Mouse (Mus musculus) hindbrain, embryonic 15.5 days (tissue): Measurements from ENCODE around the gene Rnf152. TPM values are rescaled to one million over a fixed set of nuclear protein-coding genes. Genes with fewer than 3 reads are reported as not detected.

Experiments used
- ATAC-seq: fragments of 200-750 bp; cut with Nextera tagmentation; 2 replicates; pipeline ENCODE4 v1.8.0; 2017; ENCODE audit warnings: low read depth, moderate number of reproducible peaks, moderate TSS enrichment; ENCODE audit not compliant: low FRiP score
- H3K27ac ChIP-seq: fragments of 300-500 bp; sonication (generic); replicated peaks from 2 replicates; pipeline ENCODE4 v1.5.1; 2015; ENCODE audit warnings: mild to moderate bottlenecking, inconsistent platforms
- H3K27me3 ChIP-seq: fragments of 300-500 bp; sonication (generic); 2 replicates; pipeline ENCODE4 v1.6.1; 2015; ENCODE audit warnings: control low read depth, inconsistent platforms
- H3K36me3 ChIP-seq: fragments of 300-500 bp; sonication (generic); 2 replicates; pipeline ENCODE4 v1.6.1; 2015; ENCODE audit warnings: control low read depth, inconsistent platforms
- H3K4me1 ChIP-seq: fragments of 300-500 bp; sonication (generic); replicated peaks from 2 replicates; pipeline ENCODE4 v1.6.1; 2015; ENCODE audit warnings: control low read depth, inconsistent platforms
- H3K4me2 ChIP-seq: fragments of 300-500 bp; sonication (generic); 2 replicates; pipeline ENCODE4 v1.6.1; 2015; ENCODE audit warnings: moderate library complexity, mild to moderate bottlenecking, inconsistent platforms
- H3K4me3 ChIP-seq: fragments of 300-500 bp; sonication (generic); 2 replicates; pipeline ENCODE4 v1.5.1; 2015; ENCODE audit warnings: mild to moderate bottlenecking, inconsistent platforms
- H3K9ac ChIP-seq: fragments of 300-500 bp; sonication (generic); 2 replicates; pipeline ENCODE4 v1.6.1; 2015; ENCODE audit warnings: inconsistent platforms
- H3K9me3 ChIP-seq: fragments of 300-500 bp; sonication (generic); 2 replicates; pipeline ENCODE4 v1.6.1; 2016; ENCODE audit warnings: control low read depth, inconsistent platforms
- WGBS: fragments of 180-500 bp; shearing (Covaris S2); methylation state at CpG from one replicate; pipeline ENCODE4 v1.1.7; 2015; 5-methylcytosine and 5-hydroxymethylcytosine counted together
- polyA plus RNA-seq: library from polyadenylated mRNA; unstranded; fragments of >200 nt; fragmentation: Nextera tagmentation; extraction: Ambion mirVana; gene quantifications from 2 replicates; pipeline ENCODE4 v1.2.1, GENCODE M21; 2015

Gene Rnf152
- polyA plus RNA-seq, 1 experiment from 2014 or later: 23.3 TPM

GRCm38 (mm10) chr1:105301764-105302163 lies 54.7 kb downstream of the Rnf152 start:
- WGBS: 85% methylated on average over 9 of the region's 9 CpGs
- ATAC-seq: 0 out of 2 replicates have a peak, but pooled peaks have one; percentile 61

GRCm38 (mm10) chr1:105291859-105292258 lies 64.7 kb downstream of the Rnf152 start:
- no peak overlapping the region for H3K9ac ChIP-seq
- 87% methylated on average over 2 of the region's 2 CpGs for WGBS

More at GRCm38 (mm10) chr1:105301764-105302163, 54.7 kb downstream of the Rnf152 start:
- no peak overlapping the region for H3K4me2 ChIP-seq
- H3K27ac ChIP-seq: peak overlapping the region; percentile 57
- H3K36me3 ChIP-seq: no peaks in the 10 kb centered on the region
- H3K9me3 ChIP-seq: no peaks in the 10 kb centered on the region
- H3K4me1 ChIP-seq: no peaks in the 10 kb centered on the region
- no peak overlapping the region for H3K9ac ChIP-seq
- no peaks in the 10 kb centered on the region for H3K27me3 ChIP-seq
- H3K4me3 ChIP-seq: no peak overlapping the region

DNA sequence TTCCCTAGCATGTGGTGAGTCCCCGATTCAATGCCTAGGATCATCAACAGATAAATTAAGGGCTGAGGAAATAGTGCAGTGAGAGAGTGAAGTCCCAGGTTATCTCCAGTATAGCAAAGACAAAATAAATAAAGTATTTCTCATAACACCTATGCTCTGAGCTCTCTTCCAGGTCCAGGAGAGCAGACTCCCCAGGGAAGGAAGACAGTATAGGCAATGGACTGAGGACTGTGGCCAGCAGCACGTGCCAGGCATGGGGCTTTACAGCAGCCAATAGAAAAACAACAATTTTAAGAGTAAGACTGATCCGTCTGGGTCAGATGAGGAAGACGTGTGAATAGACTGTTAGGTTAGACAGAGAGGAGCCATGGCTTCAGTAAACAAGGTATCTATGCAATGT lies 69.0 kb downstream of the Rnf152 start:
- Histone ChIP-seq H3K9ac (no peak overlapping the region), H3K36me3 (no peaks in the 10 kb centered on the region), H3K27me3 (no peaks in the 10 kb centered on the region), H3K27ac (no peak overlapping the region), H3K4me2 (no peak overlapping the region), H3K4me1 (0 out of 2 replicates have a peak, but pooled peaks cover 3% of the 10 kb centered on the region), H3K9me3 (no peaks in the 10 kb centered on the region), H3K4me3 (no peak overlapping the region)
- no peak for ATAC-seq
- 75% methylated on average over 4 of the region's 4 CpGs for WGBS

More at GRCm38 (mm10) chr1:105291859-105292258, 64.7 kb downstream of the Rnf152 start:
- ATAC-seq: no peak
- no peaks in the 10 kb centered on the region for H3K9me3 ChIP-seq
- H3K4me1 ChIP-seq: 0 out of 2 replicates have a peak, but pooled peaks cover 3% of the 10 kb centered on the region
- no peaks in the 10 kb centered on the region for H3K27me3 ChIP-seq
- H3K4me3 ChIP-seq: no peak overlapping the region
- no peaks in the 10 kb centered on the region for H3K36me3 ChIP-seq
- H3K27ac ChIP-seq: no peak overlapping the region
- no peak overlapping the region for H3K4me2 ChIP-seq

DNA sequence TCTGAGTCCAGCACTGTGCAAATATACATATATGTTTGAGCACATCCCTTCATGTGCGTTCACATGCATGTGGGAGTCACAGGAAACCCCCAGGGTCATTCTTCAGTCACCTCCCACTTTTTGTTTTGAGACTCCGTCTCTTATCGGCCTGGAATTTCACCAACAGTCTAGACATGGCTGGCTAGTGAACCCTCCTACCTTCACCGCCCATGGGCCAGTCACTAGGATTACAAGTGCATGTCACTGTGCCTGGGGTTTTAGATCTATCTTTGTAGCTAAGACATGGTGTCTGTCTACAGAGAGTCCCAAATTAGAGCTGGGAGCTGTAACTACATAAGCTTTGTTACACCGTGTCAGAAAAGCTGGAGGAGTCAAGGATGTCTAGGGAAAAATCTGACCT lies 69.6 kb downstream of the Rnf152 start:
- H3K4me3 ChIP-seq: no peak overlapping the region
- no peaks in the 10 kb centered on the region for H3K9me3 ChIP-seq
- 83% methylated on average over 5 of the region's 5 CpGs for WGBS
- no peak overlapping the region for H3K27ac ChIP-seq
- H3K36me3 ChIP-seq: no peaks in the 10 kb centered on the region
- no peak overlapping the region for H3K9ac ChIP-seq
- no peak overlapping the region for H3K4me2 ChIP-seq
- H3K4me1 ChIP-seq: 0 out of 2 replicates have a peak, but pooled peaks cover 3% of the 10 kb centered on the region
- H3K27me3 ChIP-seq: no peaks in the 10 kb centered on the region
- 0 out of 2 replicates have a peak, but pooled peaks have one; percentile 19 for ATAC-seq

- 87% methylated on average over 4 of the region's 4 CpGs for WGBS
- ATAC-seq: no peak
- no peak overlapping the region for H3K4me3 ChIP-seq
- H3K27me3 ChIP-seq: no peaks in the 10 kb centered on the region
- H3K9me3 ChIP-seq: no peaks in the 10 kb centered on the region
- no peaks in the 10 kb centered on the region for H3K36me3 ChIP-seq
- no peak overlapping the region for H3K9ac ChIP-seq
- no peak overlapping the region for H3K27ac ChIP-seq
- H3K4me2 ChIP-seq: no peak overlapping the region
- H3K4me1 ChIP-seq: 0 out of 2 replicates have a peak, but pooled peaks cover 3% of the 10 kb centered on the region
Measured at GRCm38 (mm10) chr1:105285001-105285400, 71.5 kb downstream of the Rnf152 start.

DNA sequence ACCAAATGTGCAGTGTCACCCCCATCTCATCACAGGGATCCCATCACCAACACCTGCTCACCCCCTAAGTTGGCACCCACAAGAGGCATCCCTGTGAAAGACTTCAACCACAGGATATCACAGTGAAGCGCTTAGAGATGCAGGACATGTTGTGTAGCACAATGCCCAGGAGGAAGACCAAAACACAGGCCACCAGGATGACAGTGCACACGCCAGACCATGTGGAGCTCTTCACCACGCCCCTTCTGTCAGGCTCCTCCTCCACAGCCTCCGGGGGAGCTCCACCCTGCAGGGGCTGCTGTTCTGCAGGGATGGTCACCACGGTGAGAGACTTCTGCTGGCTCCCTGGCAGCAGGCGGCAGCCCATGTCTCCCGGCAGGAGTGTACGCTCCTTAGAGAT lies 72.4 kb downstream of the Rnf152 start:
- WGBS: 79% methylated on average over 8 of the region's 8 CpGs
- H3K9me3 ChIP-seq: no peaks in the 10 kb centered on the region

GRCm38 (mm10) chr1:105281277-105281676 lies 75.2 kb downstream of the Rnf152 start:
- 50% methylated on average over 3 of the region's 3 CpGs for WGBS
- ATAC-seq: peak; percentile 38; the same call in 1 of the 2 replicates
- H3K9me3 ChIP-seq: no peaks in the 10 kb centered on the region

More for the DNA sequence above, 72.4 kb downstream of the Rnf152 start:
- Histone ChIP-seq H3K27ac (no peak overlapping the region), H3K4me2 (no peak overlapping the region), H3K4me3 (no peak overlapping the region), H3K4me1 (no peaks in the 10 kb centered on the region), H3K36me3 (no peaks in the 10 kb centered on the region), H3K27me3 (no peaks in the 10 kb centered on the region), H3K9ac (no peak overlapping the region)
- ATAC-seq: 0 out of 2 replicates have a peak, but pooled peaks have one; percentile 4

GRCm38 (mm10) chr1:105280160-105280559 lies 76.3 kb downstream of the Rnf152 start:
- 72% methylated on average over 2 of the region's 2 CpGs for WGBS
- Histone ChIP-seq H3K36me3 (0 out of 2 replicates have a peak, but pooled peaks cover 2% of the 10 kb centered on the region), H3K4me1 (no peaks in the 10 kb centered on the region), H3K27ac (no peak overlapping the region), H3K4me3 (no peak overlapping the region), H3K27me3 (no peaks in the 10 kb centered on the region), H3K9ac (no peak overlapping the region), H3K4me2 (no peak overlapping the region), H3K9me3 (no peaks in the 10 kb centered on the region)
- ATAC-seq: no peak

More at GRCm38 (mm10) chr1:105281277-105281676, 75.2 kb downstream of the Rnf152 start:
- Histone ChIP-seq H3K36me3 (0 out of 2 replicates have a peak, but pooled peaks cover 2% of the 10 kb centered on the region), H3K27ac (no peak overlapping the region), H3K9ac (no peak overlapping the region), H3K4me2 (no peak overlapping the region), H3K27me3 (no peaks in the 10 kb centered on the region), H3K4me1 (no peaks in the 10 kb centered on the region), H3K4me3 (no peak overlapping the region)

GRCm38 (mm10) chr1:105274500-105275194 lies 81.9 kb downstream of the Rnf152 start:
- Histone ChIP-seq H3K9me3 (no peaks in the 10 kb centered on the region), H3K4me2 (no peak overlapping the region), H3K36me3 (0 out of 2 replicates have a peak, but pooled peaks cover 2% of the 10 kb centered on the region), H3K27ac (no peak overlapping the region), H3K4me1 (no peaks in the 10 kb centered on the region), H3K4me3 (no peak overlapping the region), H3K9ac (no peak overlapping the region), H3K27me3 (no peaks in the 10 kb centered on the region)
- 93% methylated on average over 3 of the region's 3 CpGs for WGBS
- no peak; the same call in 1 of the 2 replicates for ATAC-seq

DNA sequence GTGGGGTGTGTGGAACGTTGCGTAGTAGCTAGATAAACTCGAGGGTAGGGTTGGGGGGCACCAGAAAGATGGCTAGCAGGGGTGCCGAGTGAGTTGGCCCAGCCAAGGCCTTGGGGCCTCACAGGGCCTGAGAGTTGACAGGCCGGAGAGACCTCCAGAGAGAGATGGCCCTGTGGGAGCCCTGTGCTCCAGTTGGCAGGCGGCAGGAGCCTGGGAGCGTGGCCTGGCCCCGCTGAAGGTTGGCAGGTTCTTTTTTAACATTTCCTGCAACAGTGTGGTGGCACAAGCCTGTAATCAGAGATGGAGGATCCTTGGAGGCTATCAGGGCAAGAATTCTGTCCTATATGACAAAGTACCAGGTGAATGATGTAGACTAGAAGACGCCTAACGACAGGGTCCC lies 85.4 kb downstream of the Rnf152 start:
- Histone ChIP-seq H3K9me3 (no peaks in the 10 kb centered on the region), H3K4me1 (no peaks in the 10 kb centered on the region), H3K4me3 (no peak overlapping the region), H3K9ac (no peak overlapping the region), H3K4me2 (no peak overlapping the region), H3K36me3 (no peaks in the 10 kb centered on the region), H3K27ac (no peak overlapping the region), H3K27me3 (no peaks in the 10 kb centered on the region)
- no peak for ATAC-seq
- 93% methylated on average over 10 of the region's 10 CpGs for WGBS

DNA sequence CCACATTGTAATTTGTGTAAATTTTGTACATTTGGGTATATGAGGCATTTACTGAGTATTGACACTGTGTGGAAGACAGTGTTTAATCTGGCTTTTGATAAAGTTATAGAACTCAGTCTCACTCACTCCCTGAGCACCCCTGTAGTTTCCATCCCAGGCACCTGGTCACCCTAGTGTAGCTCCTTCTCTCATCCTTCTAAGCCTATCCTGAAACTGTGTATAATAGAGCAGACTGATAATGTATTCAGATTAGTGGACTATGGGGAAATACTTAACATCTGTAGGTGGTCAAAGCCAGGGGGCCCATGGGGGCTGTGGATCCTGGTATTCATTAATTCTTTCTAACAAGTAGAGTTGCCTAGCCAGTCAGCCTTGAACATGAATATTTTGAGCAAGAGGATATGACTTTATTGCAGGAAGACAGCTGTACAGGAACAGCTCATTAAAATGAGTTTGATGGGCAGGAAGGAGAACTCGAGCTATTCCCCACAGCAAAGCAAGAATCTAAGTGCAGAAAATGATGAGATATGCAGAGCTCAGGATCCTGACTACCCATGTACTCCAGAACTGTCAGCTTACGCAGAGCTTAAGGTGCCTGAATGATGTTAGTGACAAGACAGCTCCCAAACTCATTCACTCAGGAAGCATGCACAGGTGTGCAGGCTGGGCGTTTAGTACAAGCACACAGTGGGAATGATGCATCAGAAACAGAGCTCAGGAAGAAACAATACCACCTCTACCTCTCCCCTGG lies 93.1 kb downstream of the Rnf152 start:
- H3K9ac ChIP-seq: no peak overlapping the region
- H3K4me2 ChIP-seq: no peak overlapping the region
- no peaks in the 10 kb centered on the region for H3K36me3 ChIP-seq
- H3K4me1 ChIP-seq: no peaks in the 10 kb centered on the region
- H3K27ac ChIP-seq: no peak overlapping the region
- H3K9me3 ChIP-seq: no peaks in the 10 kb centered on the region
- no peak for ATAC-seq
- no peak overlapping the region for H3K4me3 ChIP-seq
- 72% methylated on average over 3 of the region's 3 CpGs for WGBS
- H3K27me3 ChIP-seq: no peaks in the 10 kb centered on the region

- no peaks in the 10 kb centered on the region for H3K9me3 ChIP-seq
- no peak overlapping the region for H3K9ac ChIP-seq
- no peaks in the 10 kb centered on the region for H3K27me3 ChIP-seq
- H3K4me2 ChIP-seq: no peak overlapping the region
- no peak for ATAC-seq
- no peak overlapping the region for H3K4me3 ChIP-seq
- 83% methylated on average over 5 of the region's 5 CpGs for WGBS
- H3K4me1 ChIP-seq: no peaks in the 10 kb centered on the region
- H3K27ac ChIP-seq: no peak overlapping the region
- H3K36me3 ChIP-seq: no peaks in the 10 kb centered on the region
Measured at GRCm38 (mm10) chr1:105260200-105260599, 96.3 kb downstream of the Rnf152 start.
